Mouse (Mus musculus) neural tube, embryonic 13.5 days (tissue): ENCODE data around the gene Numb. TPM values are rescaled to one million over a fixed set of nuclear protein-coding genes. Genes with fewer than 3 reads are reported as not detected.

Source experiments
- polyA plus RNA-seq: library from polyadenylated mRNA; unstranded; fragments of >200 nt; fragmentation: Nextera tagmentation; extraction: Ambion mirVana; gene quantifications from 2 replicates; pipeline ENCODE4 v1.2.1, GENCODE M21; 2015

Gene Numb
- polyA plus RNA-seq, 1 experiment from 2014 or later, result 21.6 TPM

Other genes with a start within 250 kb of the Numb start
- 70.0 and 73.0 TPM in 2 replicates for gene Psen1, start 233.8 kb downstream of the Numb start, polyA plus RNA-seq
- gene Papln, start 158.3 kb downstream of the Numb start, polyA plus RNA-seq, result 0.08 and 0.13 TPM in 2 replicates
- gene Riox1, start 28.7 kb upstream of the Numb start, polyA plus RNA-seq, result 11.2 and 12.4 TPM in 2 replicates
- not detected in 2 replicates for gene Heatr4, start 62.9 kb upstream of the Numb start, polyA plus RNA-seq
- gene Acot2, start 65.9 kb upstream of the Numb start, polyA plus RNA-seq, result 15.0 and 17.8 TPM in 2 replicates
- gene Acot1, start 87.6 kb upstream of the Numb start, polyA plus RNA-seq, result 86.3 and 101 TPM in 2 replicates
- gene Acot4, start 116.4 kb upstream of the Numb start, polyA plus RNA-seq, result 0.18 and 0.24 TPM in 2 replicates
- gene Gm49366, start 117.0 kb upstream of the Numb start, polyA plus RNA-seq, result not detected in 2 replicates
- gene Acot3, start 130.2 kb upstream of the Numb start, polyA plus RNA-seq, result 0.69 and 0.75 TPM in 2 replicates
- 0.14 and 0.23 TPM in 2 replicates for gene Acot5, start 147.4 kb upstream of the Numb start, polyA plus RNA-seq
- 0.63 and 1.0 TPM in 2 replicates for gene Acot6, start 178.7 kb upstream of the Numb start, polyA plus RNA-seq
- gene Dnal1, start 192.4 kb upstream of the Numb start, polyA plus RNA-seq, result 4.9 and 7.0 TPM in 2 replicates
- 3.1 and 3.7 TPM in 2 replicates for gene Pnma1, start 226.6 kb upstream of the Numb start, polyA plus RNA-seq